Mouse (Mus musculus): ENCODE measurements around the gene Pfn5.
"Not testable (repeated sequence)": the region's sequence is repeated elsewhere in the genome, so short reads cannot be mapped to it uniquely, and the experiment has no call there.

The Pfn5 gene

GRCm38 (mm10) chrX:95557887-95558286, at the start of gene Pfn5, which contains the start of gene Asb12:
Pfn5 (plus strand) TSS chrX:95558104.
Asb12 (minus strand) TSS chrX:95557987.
- DNase-seq (ENCODE audit: low spot score in 2 of 2), result no peak

GRCm38 (mm10) chrX:95523883-95524282, 34.0 kb upstream of the Pfn5 start:
- no peak for DNase-seq (ENCODE audit: low spot score in 2 of 2)

- no peak for DNase-seq (ENCODE audit: low spot score in 2 of 2)
Observed at GRCm38 (mm10) chrX:95525166-95525565, 32.7 kb upstream of the Pfn5 start.

GRCm38 (mm10) chrX:95535493-95535892, 22.4 kb upstream of the Pfn5 start:
- DNase-seq (ENCODE audit: low spot score in 2 of 2), result not testable (repeated sequence)

GRCm38 (mm10) chrX:95554321-95554720, 3.6 kb upstream of the Pfn5 start:
- no peak for DNase-seq (ENCODE audit: low spot score in 2 of 2)

GRCm38 (mm10) chrX:95600609-95601008, 42.7 kb downstream of the Pfn5 start:
- no peak for DNase-seq (ENCODE audit: low spot score in 2 of 2)

Data from urinary bladder, postnatal 36 days (tissue).